In the genomic region with DNA sequence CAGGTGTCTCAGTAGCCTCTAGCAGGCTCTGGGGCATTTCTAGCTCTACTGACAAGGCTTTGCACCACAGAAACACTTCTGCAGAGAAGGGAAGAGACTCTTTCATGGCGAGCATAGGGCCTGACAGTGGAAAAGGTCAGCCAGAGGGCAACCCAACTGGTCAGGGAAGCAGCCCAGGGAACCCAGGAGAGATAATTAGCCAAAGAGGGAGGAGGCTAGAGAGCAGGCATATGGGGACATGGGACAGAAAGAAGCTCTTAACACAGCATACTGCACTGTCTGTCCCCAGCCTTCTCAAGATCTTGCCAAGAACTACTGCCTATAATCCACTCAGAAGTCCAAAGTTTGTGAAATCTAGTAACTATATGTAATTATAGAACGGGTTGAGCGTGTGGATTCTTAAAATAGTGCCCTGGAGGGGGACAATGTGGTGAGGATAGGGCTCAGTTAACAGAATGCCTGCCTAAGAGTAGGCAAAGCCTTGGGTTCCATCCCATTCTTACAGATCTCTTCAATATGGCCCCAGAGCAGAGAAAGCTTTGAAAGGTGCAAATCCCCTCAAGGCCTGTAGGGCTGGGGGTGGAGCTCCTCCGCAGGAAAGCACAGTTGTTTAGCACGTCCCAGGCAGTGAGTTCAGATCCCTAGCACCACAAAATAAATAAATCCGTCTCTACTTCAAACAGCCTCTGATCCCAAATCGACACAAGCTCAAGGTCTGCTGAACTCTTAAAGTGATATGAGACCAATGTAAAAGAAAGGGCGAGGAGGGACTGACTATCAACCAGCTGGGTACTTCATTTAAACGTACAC, we compare ENCODE assay signal across 10 mouse cellular contexts. TPM values are rescaled to one million over a fixed set of nuclear protein-coding genes. Genes with fewer than 3 reads are reported as not detected.
DNase-seq lines count a peak whose midpoint lies in the region; ATAC-seq and TF ChIP-seq lines count a peak whose summit lies in the region.
"Had no signal": no experiment of that assay in that cellular context is flagged by ENCODE, and none has a peak within 500 bp of the region (broad histone marks: within the 10 kb centered on the region; RNA-seq: fewer than 3 reads in every experiment).

No protein-coding gene starts in this region.

- H3K4me1 ChIP-seq in heart, embryonic 15.5 days (replicated peaks) = peaks cover 73% of the 10 kb centered on the region
- peaks cover 54% of the 10 kb centered on the region for H3K4me1 ChIP-seq in midbrain, embryonic 11.5 days (ENCODE audit: control insufficient read depth, insufficient read depth, low read length)

- no peak for ATAC-seq in heart, embryonic 15.5 days (replicated peaks; ENCODE audit: insufficient number of reproducible peaks, insufficient read depth, low FRiP score, low read depth)
- ATAC-seq in midbrain, embryonic 11.5 days (ENCODE audit: low FRiP score) = no peak

- TF ChIP-seq CTCF in gastrocnemius, adult 2 months (IDR thresholded peaks at IDR 0.05) = peak; percentile 32; the same call in 1 of the 2 replicates

- no peaks in the 10 kb centered on the region for H3K27me3 ChIP-seq in heart, embryonic 15.5 days
- H3K27me3 ChIP-seq in midbrain, embryonic 11.5 days (ENCODE audit: control insufficient read depth, insufficient read depth, low read length) = no peaks in the 10 kb centered on the region

- peak overlapping the region; percentile 98 for H3K27ac ChIP-seq in gastrocnemius, adult 2 months
- H3K27ac ChIP-seq in heart, embryonic 15.5 days = 0 out of 2 replicates have a peak overlapping the region, but pooled peaks have one; percentile 17
- H3K27ac ChIP-seq in midbrain, embryonic 11.5 days (ENCODE audit: low read depth, low read length) = no peak overlapping the region

- peak overlapping the region; percentile 4; the same call in 1 of the 2 replicates for H3K4me2 ChIP-seq in heart, embryonic 15.5 days
- peak overlapping the region; percentile 8; the same call in 1 of the 2 replicates for H3K4me2 ChIP-seq in midbrain, embryonic 11.5 days

- intact Hi-C loops in gastrocnemius, adult 2 months (cut with DNase I) = no loop called here

- no peaks in the 10 kb centered on the region for H3K36me3 ChIP-seq in heart, embryonic 15.5 days
- no peaks in the 10 kb centered on the region for H3K36me3 ChIP-seq in midbrain, embryonic 11.5 days (ENCODE audit: control insufficient read depth, insufficient read depth, low read length)

- 52% methylated on average over 9 of the region's 9 CpGs for WGBS in heart, embryonic 15.5 days
- 49% methylated on average over 9 of the region's 9 CpGs for WGBS in midbrain, embryonic 11.5 days

- H3K9me3 ChIP-seq in heart, embryonic 15.5 days (replicated peaks) = no peaks in the 10 kb centered on the region
- H3K9me3 ChIP-seq in midbrain, embryonic 11.5 days (ENCODE audit: control insufficient read depth, low read length) = no peaks in the 10 kb centered on the region

- peak; percentile 72 for DNase-seq in gastrocnemius, adult 2 months
- DNase-seq in gastrocnemius, postnatal 4 days (ENCODE audit: low spot score in 2 of 2) = no peak
- peak; percentile 70 for DNase-seq in ZHBTc4 (ENCODE audit: low read depth, low spot score)
- no peak for DNase-seq in midbrain, embryonic 11.5 days (ENCODE audit: low spot score, missing footprints)
- DNase-seq in adrenal gland, postnatal 36 days = no peak
- no peak for DNase-seq in frontal cortex, adult 2 months (ENCODE audit: extremely low spot score in 1 of 2, low spot score in 1 of 2)
- no peak for DNase-seq in right cerebral cortex, adult 18-20 months
- DNase-seq: cerebellum, postnatal 10 days; kidney, adult 2 months had no signal

- H3K4me3 ChIP-seq in gastrocnemius, adult 2 months = peak overlapping the region; percentile 98
- no peak overlapping the region for H3K4me3 ChIP-seq in heart, embryonic 15.5 days
- H3K4me3 ChIP-seq in midbrain, embryonic 11.5 days (ENCODE audit: low read depth, low read length) = no peak overlapping the region

- no peak overlapping the region for H3K9ac ChIP-seq in heart, embryonic 15.5 days
- H3K9ac ChIP-seq in midbrain, embryonic 11.5 days (ENCODE audit: low read length) = no peak overlapping the region

RNA-seq across cellular contexts. Expression of a gene that starts 4.6 kb away (rescaled TPM):
- total RNA-seq in gastrocnemius, adult 2 months (2021) = 10 to 100 TPM; 38.9 to 57.9 TPM
- total RNA-seq in gastrocnemius, postnatal 4 days (2021) = 10 to 100 TPM; 75.3 to 82.6 TPM
- 8.0 and 12.6 TPM in 2 replicates for polyA plus RNA-seq in heart, embryonic 15.5 days (2015; fragmentation: Nextera tagmentation; extraction: Ambion mirVana)
- polyA plus RNA-seq in midbrain, embryonic 11.5 days (2014; fragmentation: Nextera tagmentation; extraction: Ambion mirVana) = 15.9 and 17.4 TPM in 2 replicates
- total RNA-seq in adrenal gland, postnatal 36 days (2021) = 10 to 100 TPM; 11.7 to 14.9 TPM
- 28.1 and 33.3 TPM in 2 replicates for polyA plus RNA-seq in frontal cortex, adult 2 months (2012; rRNA removed)

Comparison
In these comparisons a context has a peak if more than half of its experiments do, and no peak if none do; other contexts are left out.
1. DNase-seq: peak in gastrocnemius, adult 2 months (single experiment) and ZHBTc4 (single experiment); none in gastrocnemius, postnatal 4 days (0 of 2), midbrain, embryonic 11.5 days (single experiment), adrenal gland, postnatal 36 days (0 of 2), frontal cortex, adult 2 months (0 of 2) and right cerebral cortex, adult 18-20 months (single experiment).